Mouse (Mus musculus): ENCODE measurements around the gene Klf12. TPM values are rescaled to one million over a fixed set of nuclear protein-coding genes. Genes with fewer than 3 reads are reported as not detected.
"Not testable (repeated sequence)": the region's sequence is repeated elsewhere in the genome, so short reads cannot be mapped to it uniquely, and the experiment has no call there.

Klf12 gene
- polyA plus RNA-seq, 1 experiment: 25.4 TPM

- DNase-seq (ENCODE audit: extremely low spot score in 1 of 2, low spot score in 1 of 2): peak; percentile 63 to 89
Observed at GRCm38 (mm10) chr14:99894708-99895383, 389.6 kb downstream of the Klf12 start.

GRCm38 (mm10) chr14:99894062-99894461 is 390.4 kb downstream of the Klf12 start:
- DNase-seq (ENCODE audit: extremely low spot score in 1 of 2, low spot score in 1 of 2): peak; percentile 18 to 72

- no peak for DNase-seq (ENCODE audit: extremely low spot score in 1 of 2, low spot score in 1 of 2)
Observed at GRCm38 (mm10) chr14:99886503-99886902, 398.0 kb downstream of the Klf12 start.

- DNase-seq (ENCODE audit: extremely low spot score in 1 of 2, low spot score in 1 of 2): no peak
Observed at GRCm38 (mm10) chr14:99885562-99885961, 398.9 kb downstream of the Klf12 start.

- DNase-seq (ENCODE audit: extremely low spot score in 1 of 2, low spot score in 1 of 2): no peak
Observed at GRCm38 (mm10) chr14:99885128-99885527, 399.4 kb downstream of the Klf12 start.

- DNase-seq (ENCODE audit: extremely low spot score in 1 of 2, low spot score in 1 of 2): no peak
Observed at GRCm38 (mm10) chr14:99876791-99877578, 407.5 kb downstream of the Klf12 start.

- no peak for DNase-seq (ENCODE audit: extremely low spot score in 1 of 2, low spot score in 1 of 2)
Observed at GRCm38 (mm10) chr14:99873725-99874124, 410.8 kb downstream of the Klf12 start.

- DNase-seq (ENCODE audit: extremely low spot score in 1 of 2, low spot score in 1 of 2): peak in 1 of 2 experiments; percentile 31
Observed at GRCm38 (mm10) chr14:99856158-99857011, 428.1 kb downstream of the Klf12 start.

- not testable (repeated sequence) for DNase-seq (ENCODE audit: extremely low spot score in 1 of 2, low spot score in 1 of 2)
Observed at GRCm38 (mm10) chr14:99854467-99854807, 430.0 kb downstream of the Klf12 start.

- not testable (repeated sequence) for DNase-seq (ENCODE audit: extremely low spot score in 1 of 2, low spot score in 1 of 2)
Observed at GRCm38 (mm10) chr14:99853769-99854466, 430.6 kb downstream of the Klf12 start.

GRCm38 (mm10) chr14:99850350-99850749 is 434.1 kb downstream of the Klf12 start:
- DNase-seq (ENCODE audit: extremely low spot score in 1 of 2, low spot score in 1 of 2): no peak

GRCm38 (mm10) chr14:99847502-99847901 is 437.0 kb downstream of the Klf12 start:
- DNase-seq (ENCODE audit: extremely low spot score in 1 of 2, low spot score in 1 of 2): no peak

GRCm38 (mm10) chr14:99826713-99827112 is 457.8 kb downstream of the Klf12 start:
- no peak for DNase-seq (ENCODE audit: extremely low spot score in 1 of 2, low spot score in 1 of 2)

Measured in frontal cortex, adult 2 months (tissue).